ENCODE assay signal across 12 mouse cellular contexts in genomic region chr4:70024838-70025376, GRCm38 (mm10).
"Had no signal": no experiment of that assay in that cellular context is flagged by ENCODE, and none has a peak within 500 bp of the region (broad histone marks: within the 10 kb centered on the region; RNA-seq: fewer than 3 reads in every experiment).

No protein-coding gene starts in this region.

- DNase-seq: liver, postnatal 0 days; lung, adult 2 months; lung, postnatal 14 days; lung, postnatal 36 days; midbrain, embryonic 14.5 days; retina, postnatal 1 day; right cerebral cortex, postnatal 25 days; right cerebral cortex, postnatal 4 days; spleen, adult 18-20 months; thymus, adult 2 months; thymus, postnatal 25 days; thymus, postnatal 4 days had no signal
